Mouse (Mus musculus): ENCODE data around the gene Smim13.
"Not testable (repeated sequence)": the region's sequence is repeated elsewhere in the genome, so short reads cannot be mapped to it uniquely, and the experiment has no call there.

Smim13 gene

DNA sequence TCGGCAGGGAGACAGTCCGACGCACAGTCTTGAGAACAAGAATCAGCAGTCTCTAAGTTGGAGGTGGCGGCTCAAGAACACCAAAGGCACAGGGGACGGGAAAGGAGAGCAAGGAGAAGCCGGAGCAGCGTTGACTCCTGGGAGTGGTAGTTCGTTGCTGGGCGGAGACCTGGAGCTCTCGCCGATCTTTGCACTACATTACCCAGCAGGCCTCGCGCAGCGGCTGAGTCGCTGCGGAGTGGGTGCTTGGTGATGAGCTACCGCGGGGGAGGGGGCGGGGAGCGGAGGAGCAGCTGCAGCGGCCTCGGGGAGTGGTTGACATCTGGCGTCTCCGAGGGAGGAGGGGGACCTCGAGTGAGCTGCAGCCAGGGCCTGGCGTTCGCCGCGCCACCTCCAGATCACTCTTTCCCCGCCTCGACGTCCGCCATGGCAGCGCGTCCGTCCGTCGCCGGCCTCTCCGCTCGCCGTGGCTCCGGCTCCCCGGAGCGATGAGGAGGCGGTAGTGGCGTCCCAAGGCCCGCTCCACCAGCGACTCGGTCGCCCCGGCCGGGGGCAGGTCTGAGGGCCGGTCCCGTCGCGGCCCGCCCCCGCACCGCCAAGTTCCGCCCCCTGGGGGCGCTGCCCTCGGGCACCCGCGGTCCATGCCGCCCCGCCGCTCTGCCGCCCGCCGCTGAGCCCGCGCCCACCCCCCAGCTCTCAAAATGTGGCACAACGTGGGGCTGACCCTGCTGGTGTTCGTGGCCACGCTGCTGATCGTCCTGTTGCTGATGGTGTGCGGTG is at the start of gene Smim13:
Gene Smim13, plus strand, starts transcription at position 307 of the 780 bp plus-strand sequence.
- DNase-seq = peak; percentile 98

- DNase-seq = no peak
These were observed 48.8 kb upstream of the Smim13 start for GRCm38 (mm10) chr13:41200861-41201260.

DNA sequence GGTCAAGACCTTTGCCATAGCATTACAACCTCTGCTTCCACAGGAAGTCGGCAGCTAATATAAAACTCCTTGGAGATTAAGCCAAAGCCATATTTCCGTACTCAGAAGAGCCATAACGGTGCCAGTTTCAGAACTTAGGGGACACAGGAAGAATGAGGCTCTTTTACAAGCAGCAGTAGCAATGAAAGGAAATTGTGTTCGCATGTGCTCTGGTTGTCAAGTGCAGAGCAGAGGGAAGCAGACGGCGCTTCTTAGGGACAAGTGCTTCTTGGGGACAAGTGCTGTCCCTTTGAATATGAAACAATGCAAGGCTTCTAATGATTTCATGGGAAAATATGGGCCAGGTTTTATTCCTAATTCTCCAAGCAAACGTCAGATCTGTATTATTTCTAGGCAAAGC is 46.4 kb upstream of the Smim13 start:
- DNase-seq = no peak

DNA sequence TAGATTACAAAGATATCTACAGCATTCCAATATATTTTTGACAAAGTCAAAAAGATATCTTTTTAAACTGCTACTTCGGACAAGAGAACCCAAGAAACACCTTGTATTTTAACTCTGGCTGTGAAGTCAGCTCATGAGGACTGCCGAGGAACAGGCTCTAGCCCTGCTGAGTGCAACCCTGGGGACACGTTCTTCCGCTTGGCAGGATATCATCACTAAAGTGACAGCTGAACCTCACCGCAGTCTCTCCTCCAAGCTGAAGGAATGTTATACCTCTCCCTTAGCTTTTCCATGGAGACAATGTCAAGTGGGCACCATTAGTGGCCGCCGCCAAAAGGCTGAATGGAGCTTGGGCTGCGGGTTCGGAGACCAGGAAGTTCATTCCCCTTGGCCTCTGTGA is 46.0 kb upstream of the Smim13 start:
- DNase-seq = no peak

DNA sequence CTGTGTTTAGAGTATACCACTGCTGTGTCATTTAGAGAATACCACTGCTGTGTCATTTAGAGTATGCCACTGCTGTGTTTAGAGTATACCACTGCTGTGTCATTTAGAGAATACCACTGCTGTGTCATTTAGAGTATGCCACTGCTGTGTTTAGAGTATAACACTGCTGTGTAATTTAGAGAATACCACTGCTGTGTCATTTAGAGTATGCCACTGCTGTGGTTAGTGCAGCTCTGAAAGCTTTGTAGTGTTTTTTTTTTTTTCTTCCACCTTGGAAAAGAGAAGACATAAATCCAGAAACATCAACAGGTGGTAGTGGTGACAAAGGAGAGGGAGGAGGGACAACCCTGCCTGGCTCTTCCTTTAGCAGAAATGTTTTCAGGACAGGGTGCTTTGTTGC is 44.1 kb upstream of the Smim13 start:
- DNase-seq = not testable (repeated sequence)

- no peak for DNase-seq
These were observed 43.4 kb upstream of the Smim13 start for GRCm38 (mm10) chr13:41206241-41206640.

GRCm38 (mm10) chr13:41211276-41211675 is 38.4 kb upstream of the Smim13 start:
- DNase-seq = no peak

DNA sequence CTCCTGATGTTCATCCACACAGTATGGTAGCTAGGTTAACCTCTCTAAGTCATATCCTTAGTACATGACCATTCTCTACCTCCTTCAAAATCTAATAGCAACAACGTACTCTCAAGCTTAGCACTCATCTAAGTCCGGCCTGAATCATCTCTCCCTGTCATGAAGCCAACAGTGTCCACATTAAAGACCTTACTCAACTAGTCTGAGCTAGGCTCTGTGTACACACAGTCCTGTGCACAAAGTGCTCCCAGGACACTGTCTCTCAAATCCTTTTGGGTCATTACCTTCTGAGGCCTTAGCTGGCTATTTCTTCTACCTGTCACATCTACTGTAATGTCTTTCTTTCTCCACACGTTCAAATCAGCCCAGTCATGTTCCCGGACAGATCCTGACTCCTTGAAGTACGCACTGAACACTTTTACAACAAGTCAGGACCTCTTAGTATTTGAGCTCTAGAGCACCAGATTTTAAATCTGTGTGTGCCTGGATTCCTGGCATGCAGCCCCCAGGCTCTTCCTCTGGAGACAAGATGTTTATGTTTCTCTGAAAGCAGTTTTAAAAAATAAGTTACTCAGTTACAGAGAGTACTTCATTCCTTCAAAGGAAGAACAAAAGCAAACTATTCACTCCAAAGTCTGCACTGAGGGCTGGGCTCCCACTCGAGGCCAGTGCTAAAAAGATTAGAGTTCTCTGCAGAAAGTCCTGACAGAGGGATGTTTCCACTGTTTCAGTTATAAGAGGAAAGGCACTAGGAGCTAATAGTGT is 36.9 kb upstream of the Smim13 start:
- no peak for DNase-seq

GRCm38 (mm10) chr13:41215669-41216068 is 34.0 kb upstream of the Smim13 start:
- DNase-seq = no peak

DNA sequence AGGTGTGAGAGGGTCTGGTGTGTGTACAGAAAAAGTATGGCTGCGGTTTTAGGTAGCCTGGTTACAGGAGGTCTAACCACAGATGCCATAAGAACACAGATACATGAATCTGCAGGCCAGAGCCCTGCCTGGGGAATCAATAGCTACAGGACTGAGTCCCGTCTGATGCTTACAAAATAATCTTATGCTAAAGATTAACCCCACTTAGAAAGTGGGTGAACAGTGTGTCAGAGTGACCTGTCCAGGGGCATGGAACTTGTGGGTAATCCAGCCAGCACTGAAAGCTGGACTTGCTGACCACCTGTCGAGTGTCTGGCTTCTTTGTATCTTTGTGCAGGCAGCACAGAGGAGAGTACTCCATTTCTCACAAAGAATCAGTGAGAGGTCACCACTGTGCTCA is 33.4 kb upstream of the Smim13 start:
- DNase-seq = no peak

- DNase-seq = no peak
These were observed 30.6 kb upstream of the Smim13 start for GRCm38 (mm10) chr13:41219056-41219455.

GRCm38 (mm10) chr13:41219687-41220303 is 29.8 kb upstream of the Smim13 start:
- DNase-seq = no peak

GRCm38 (mm10) chr13:41220304-41220834 is 29.3 kb upstream of the Smim13 start, which contains the start of gene Elovl2:
Elovl2 (minus strand) TSS chr13:41220405.
- DNase-seq = peak; percentile 94

- DNase-seq = no peak
These were observed 23.1 kb upstream of the Smim13 start for GRCm38 (mm10) chr13:41226513-41226912.

DNA sequence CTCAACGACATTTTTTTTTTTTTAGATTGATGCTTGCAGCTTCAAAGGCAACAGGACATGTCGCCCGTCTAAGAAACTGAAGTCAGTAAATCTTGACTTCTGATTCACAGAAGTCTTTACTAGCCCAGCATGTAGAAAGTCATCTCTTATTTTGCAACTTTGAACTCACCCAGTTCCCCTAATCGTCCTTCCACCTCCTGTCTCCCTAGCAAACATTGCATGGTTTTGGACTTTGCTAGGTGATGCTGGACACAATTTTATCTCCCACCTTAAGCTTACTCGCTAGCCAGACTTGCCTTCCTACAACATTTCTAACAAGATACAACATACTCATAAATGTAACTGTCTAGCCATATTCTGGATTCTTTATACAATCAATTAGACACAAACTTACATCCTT is 21.6 kb upstream of the Smim13 start:
- no peak for DNase-seq

- DNase-seq = no peak
These were observed 19.4 kb upstream of the Smim13 start for GRCm38 (mm10) chr13:41230256-41230655.

GRCm38 (mm10) chr13:41231389-41231983 is 18.2 kb upstream of the Smim13 start:
- no peak for DNase-seq

DNA sequence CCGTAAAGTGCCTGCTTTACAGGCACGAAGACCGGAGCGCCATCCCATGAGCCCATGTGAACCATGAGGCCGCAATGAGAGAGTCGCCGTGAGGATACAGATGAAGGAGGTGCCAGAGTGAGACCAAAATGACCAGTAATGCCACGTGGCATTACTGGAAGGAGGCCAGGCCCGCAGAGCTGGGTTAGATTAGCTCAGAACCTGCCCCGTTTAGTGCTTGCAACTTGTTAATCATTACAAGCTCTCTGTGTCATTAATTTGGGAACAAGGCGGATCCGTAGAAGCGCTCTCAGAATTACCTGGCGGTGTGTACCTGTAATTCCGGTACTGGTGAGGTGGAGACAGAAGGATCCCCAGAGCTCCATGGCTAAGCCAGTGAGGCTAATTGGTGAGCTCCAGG is 17.4 kb upstream of the Smim13 start:
- no peak for DNase-seq

DNA sequence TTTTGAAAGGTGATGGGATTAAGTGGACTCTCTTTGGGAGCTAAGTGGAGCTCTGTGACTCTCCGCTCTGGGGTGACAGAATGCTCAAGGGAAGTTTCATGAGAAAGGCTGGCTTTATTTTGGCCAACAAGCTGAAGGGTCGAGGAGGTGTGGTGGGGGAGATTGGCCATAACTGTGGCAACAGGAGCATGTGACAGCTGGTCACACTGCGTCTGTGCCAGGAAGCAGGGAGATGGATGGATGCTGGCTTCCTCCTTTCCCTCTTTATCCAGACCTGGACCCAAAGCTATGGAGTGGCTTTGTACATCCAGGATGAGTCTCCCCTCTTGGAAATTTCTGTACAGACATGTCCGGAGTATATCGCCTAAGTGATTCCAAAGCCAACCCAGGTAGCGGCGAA is 16.4 kb upstream of the Smim13 start:
- DNase-seq = no peak

- DNase-seq = no peak
These were observed 14.5 kb upstream of the Smim13 start for GRCm38 (mm10) chr13:41235181-41235580.

DNA sequence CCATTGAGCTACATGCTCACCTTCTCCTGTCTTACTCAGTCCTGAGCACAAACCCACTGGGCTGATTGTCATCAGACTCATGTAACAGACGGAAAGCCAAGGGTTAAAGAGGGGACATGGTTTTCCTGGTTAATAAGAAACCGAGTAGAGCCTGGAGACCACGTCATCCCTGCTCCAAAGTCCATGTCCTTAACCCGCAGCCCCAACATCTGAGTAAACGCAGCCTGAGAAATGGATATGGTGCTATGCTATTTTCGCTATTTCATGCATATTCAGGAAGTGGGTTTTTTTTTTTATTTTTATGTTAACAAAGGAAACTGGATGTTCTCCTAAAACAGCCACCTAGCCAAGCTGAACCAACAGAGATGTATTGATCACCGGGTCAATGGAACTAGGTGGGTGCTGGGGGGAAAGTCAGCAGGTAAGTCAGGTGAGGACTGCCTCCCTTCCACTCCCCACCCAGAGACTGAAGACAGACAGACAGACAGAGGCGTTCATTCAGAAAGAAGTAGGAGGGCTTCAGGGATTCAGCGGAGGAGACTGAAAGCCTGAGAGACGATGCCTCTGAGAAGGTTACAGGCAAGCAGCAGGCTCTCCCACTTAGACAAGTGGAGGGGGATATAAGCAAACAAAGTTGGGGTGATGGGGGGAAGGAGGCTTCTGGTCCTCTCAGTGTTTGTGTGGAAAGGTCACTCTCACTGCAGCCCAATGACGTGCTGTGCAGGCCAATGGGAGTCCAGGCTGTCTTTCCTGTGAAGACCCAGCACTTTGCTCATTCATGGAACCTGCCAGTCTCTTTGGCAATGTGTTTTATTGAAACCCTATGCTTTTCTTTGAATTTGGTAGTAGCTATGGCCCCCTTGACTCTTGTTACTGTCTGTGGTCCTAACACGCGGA is 13.6 kb upstream of the Smim13 start:
- no peak for DNase-seq
